Mouse (Mus musculus): ENCODE data around the gene Skap1.

- TF ChIP-seq POLR2A (IDR thresholded peaks at IDR 0.05; ENCODE audit: borderline replicate concordance, control insufficient read depth, low read depth, low read length) (no peak), CTCF (IDR thresholded peaks at IDR 0.05; ENCODE audit: control insufficient read depth, insufficient read depth, low read length) (no peak)
Measured at GRCm38 (mm10) chr11:96620006-96620405, 155.6 kb downstream of the Skap1 start.
